Mouse (Mus musculus): ENCODE results near the gene Kiz.

The Kiz gene

DNA sequence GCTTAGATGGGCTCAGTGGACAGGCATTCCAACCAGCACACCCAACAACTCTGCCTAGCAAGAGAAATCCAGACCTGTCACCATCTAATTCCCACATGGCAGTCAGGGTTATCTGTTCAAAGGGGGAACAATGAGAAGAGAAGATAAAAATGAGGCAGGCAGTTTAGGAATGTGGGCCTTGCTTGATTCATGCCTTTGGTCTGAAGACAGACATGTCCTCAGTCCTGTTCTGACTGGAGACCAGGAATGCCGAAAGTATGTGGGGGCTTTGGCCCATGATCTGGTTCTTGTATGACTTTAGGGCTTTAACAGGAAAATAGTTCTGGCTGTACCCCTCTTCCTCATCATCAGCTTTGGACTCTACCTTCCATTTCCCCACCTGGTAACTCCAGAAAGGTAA is 130.1 kb downstream of the Kiz start:
- no peak for DNase-seq

- no peak for DNase-seq
Measured at GRCm38 (mm10) chr2:146986429-146986828, 130.8 kb downstream of the Kiz start.

GRCm38 (mm10) chr2:147007265-147007664 is 151.6 kb downstream of the Kiz start:
- no peak for DNase-seq

DNA sequence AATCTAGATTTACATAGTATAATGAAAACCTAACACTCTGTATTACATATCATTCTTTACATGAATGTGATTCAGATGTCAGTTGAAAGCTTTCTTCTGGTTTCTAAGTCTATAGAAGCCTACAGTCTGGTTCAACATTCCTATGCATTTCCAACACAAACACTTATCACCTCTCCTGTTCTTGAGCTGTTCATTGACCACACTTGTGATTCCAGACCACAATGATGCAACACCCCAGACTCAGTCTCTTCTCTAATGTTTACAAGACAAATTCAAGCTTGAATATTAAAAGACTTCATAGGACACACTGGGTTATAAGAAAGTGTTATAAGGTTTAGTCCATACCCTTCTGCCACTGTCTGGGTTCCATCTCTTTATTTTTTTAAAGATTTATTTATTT is 153.4 kb downstream of the Kiz start:
- no peak for DNase-seq

DNA sequence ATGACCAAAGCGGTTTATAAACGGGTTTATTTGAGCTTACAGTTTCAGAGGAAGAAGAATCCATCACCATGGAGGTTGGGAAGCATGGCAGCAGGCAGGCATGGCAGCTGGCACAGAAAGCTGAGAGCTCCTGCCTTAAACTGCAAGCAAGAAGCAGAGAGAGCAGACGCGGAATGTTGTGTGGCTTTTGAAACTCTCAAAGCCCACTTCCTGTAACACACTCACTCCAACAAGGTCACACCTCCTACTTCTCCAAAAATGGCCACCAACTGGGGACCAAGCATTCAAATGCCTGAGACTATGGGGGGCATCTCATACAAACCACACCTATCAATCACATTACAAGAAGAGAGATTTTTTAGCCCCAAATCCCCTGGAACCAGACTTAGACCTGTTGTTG is 154.5 kb downstream of the Kiz start:
- DNase-seq: no peak

DNA sequence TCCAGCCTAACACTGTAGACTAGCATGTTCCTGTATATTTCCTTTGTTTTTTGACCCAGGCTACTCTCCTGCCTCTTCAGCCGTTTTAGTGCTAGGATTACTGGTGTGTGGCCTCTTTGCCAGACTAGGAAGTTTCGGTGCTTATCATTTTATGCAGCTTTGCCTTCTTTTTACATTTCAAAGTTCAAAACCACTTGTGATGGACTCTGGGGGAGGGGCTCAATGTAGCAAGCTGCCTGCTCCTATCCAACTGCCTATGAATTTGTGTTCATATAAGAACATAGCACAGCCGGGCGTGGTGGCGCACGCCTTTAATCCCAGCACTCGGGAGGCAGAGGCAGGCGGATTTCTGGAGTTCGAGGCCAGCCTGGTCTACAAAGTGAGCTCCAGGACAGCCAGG is 155.3 kb downstream of the Kiz start:
- DNase-seq: no peak

GRCm38 (mm10) chr2:147011474-147012140 is 155.9 kb downstream of the Kiz start:
- DNase-seq: peak; percentile 18

DNA sequence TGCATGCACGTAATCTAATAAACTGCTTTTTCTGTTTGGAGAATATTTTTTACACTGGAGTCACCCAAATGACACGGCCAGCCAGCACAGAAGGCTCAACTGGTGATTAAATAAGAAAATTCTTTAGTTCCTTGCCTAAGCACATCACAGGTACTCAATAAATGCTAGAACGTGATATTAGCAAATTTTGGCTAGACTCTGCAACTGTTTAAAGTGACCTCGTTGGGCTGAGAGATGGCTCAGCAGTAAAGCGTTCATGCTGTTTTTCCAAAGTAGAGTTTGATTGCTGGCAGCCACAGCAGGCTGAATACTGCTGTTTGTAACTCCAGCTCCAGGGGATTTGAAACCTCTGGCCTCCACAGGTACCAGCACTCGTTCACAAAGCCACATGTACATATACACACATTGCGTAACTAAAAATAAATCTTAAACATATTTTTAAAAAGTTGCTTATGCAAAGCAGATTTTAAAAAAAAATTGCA is 156.5 kb downstream of the Kiz start:
- DNase-seq: peak; percentile 29

DNA sequence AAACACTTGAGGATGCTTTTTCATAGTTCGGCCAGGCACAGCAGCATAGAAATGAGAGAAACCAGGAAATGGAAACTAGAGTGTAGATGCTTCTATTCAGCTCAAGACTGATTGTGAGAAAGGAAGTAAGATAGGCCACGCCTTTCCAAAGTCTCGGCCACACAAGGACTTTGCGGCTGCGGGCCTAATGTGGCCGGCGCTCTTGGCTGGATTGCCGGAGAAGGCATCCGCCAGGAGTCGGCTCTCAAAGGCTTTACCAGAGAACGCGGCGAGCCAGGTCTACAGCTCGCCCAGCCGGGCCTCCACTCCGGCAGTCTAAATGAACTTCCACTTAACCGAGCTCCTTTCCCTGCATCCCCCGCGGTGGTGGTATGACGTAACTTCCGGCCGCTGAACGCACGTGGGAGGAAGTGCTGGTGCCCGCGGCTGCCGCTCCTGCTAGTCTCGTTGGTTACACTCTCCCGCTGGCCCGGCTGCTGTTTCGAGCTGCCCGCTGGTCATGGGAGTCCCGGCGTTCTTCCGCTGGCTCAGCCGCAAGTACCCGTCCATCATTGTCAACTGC is 157.0 kb downstream of the Kiz start, which contains the start of gene Xrn2:
TSS of gene Xrn2 (plus strand) at position 374 of the 562 bp plus-strand sequence.
- peak; percentile 95 for DNase-seq

GRCm38 (mm10) chr2:147013194-147013969 is 157.7 kb downstream of the Kiz start:
- DNase-seq: peak; percentile 91

DNA sequence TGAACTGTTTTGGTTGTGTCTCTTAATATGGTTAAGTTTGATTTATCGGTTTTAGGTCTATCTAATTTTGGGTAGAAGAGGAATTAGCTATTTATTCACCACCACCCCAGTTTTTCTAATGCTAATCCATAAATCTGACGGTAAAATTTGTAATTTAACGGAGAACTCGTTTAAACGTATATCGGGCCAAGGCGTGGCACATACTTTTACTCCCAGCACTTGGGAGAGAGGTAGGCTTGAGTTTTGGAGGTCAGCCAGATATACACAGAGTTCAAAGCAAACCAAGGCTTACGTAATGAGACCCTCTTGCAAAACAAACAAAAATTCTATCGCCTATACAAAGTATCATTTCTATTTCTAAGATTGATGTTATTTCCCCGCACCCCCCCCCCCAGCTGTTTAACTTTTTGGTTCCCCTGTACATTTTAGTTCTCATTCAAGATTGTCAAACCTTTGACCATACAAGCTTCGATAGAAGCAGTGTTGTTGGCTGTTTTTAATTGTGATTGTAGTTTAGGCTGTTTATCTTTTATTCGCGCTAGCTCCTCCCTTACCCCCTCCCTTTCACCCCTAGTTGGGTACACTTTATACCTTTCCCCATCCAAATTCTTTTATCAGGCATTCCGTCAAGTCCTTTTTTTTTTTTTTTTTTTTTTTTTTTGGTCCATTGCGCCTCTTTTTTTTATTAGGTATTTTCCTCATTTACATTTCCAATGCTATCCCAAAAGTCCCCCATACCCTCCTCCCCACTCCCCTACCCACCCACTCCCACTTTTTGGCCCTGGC is 158.6 kb downstream of the Kiz start:
- DNase-seq: no peak
